Mouse (Mus musculus): ENCODE results near the gene Lemd1.

Lemd1 gene

GRCm38 (mm10) chr1:132201511-132201860, 10.3 kb downstream of the Lemd1 start:
- no peak for DNase-seq (ENCODE audit: low spot score)

GRCm38 (mm10) chr1:132201936-132202335, 10.7 kb downstream of the Lemd1 start:
- no peak for DNase-seq (ENCODE audit: low spot score)

- peak; percentile 60 for DNase-seq (ENCODE audit: low spot score)
These were observed 11.5 kb downstream of the Lemd1 start for GRCm38 (mm10) chr1:132202771-132203170.

- no peak for DNase-seq (ENCODE audit: low spot score)
These were observed 14.7 kb downstream of the Lemd1 start for GRCm38 (mm10) chr1:132205958-132206357.

- DNase-seq (ENCODE audit: low spot score) = no peak
These were observed 15.6 kb downstream of the Lemd1 start for GRCm38 (mm10) chr1:132206828-132207227.

- DNase-seq (ENCODE audit: low spot score) = peak; percentile 69
These were observed 16.9 kb downstream of the Lemd1 start for GRCm38 (mm10) chr1:132208154-132208553.

- DNase-seq (ENCODE audit: low spot score) = no peak
These were observed 18.2 kb downstream of the Lemd1 start for GRCm38 (mm10) chr1:132209400-132209799.

GRCm38 (mm10) chr1:132210922-132211321, 19.7 kb downstream of the Lemd1 start:
- no peak for DNase-seq (ENCODE audit: low spot score)

- no peak for DNase-seq (ENCODE audit: low spot score)
These were observed 20.4 kb downstream of the Lemd1 start for GRCm38 (mm10) chr1:132211672-132212071.

GRCm38 (mm10) chr1:132212218-132212617, 21.0 kb downstream of the Lemd1 start:
- DNase-seq (ENCODE audit: low spot score) = peak; percentile 78

GRCm38 (mm10) chr1:132213076-132213475, 21.8 kb downstream of the Lemd1 start:
- DNase-seq (ENCODE audit: low spot score) = no peak

GRCm38 (mm10) chr1:132216276-132216675, 25.0 kb downstream of the Lemd1 start:
- DNase-seq (ENCODE audit: low spot score) = no peak

GRCm38 (mm10) chr1:132221627-132222026, 30.4 kb downstream of the Lemd1 start:
- no peak for DNase-seq (ENCODE audit: low spot score)

GRCm38 (mm10) chr1:132222166-132222565, 30.9 kb downstream of the Lemd1 start:
- no peak for DNase-seq (ENCODE audit: low spot score)

GRCm38 (mm10) chr1:132226297-132227080, 35.3 kb downstream of the Lemd1 start:
- no peak for DNase-seq (ENCODE audit: low spot score)

GRCm38 (mm10) chr1:132229667-132230066, 38.4 kb downstream of the Lemd1 start, which contains the start of gene Gm10188:
Gene Gm10188 (minus strand): TSS chr1:132229767.
- no peak for DNase-seq (ENCODE audit: low spot score)

- DNase-seq (ENCODE audit: low spot score) = no peak
These were observed 40.4 kb downstream of the Lemd1 start for GRCm38 (mm10) chr1:132231470-132232274.

GRCm38 (mm10) chr1:132233566-132233965, 42.3 kb downstream of the Lemd1 start:
- DNase-seq (ENCODE audit: low spot score) = no peak

GRCm38 (mm10) chr1:132234757-132235273, 43.6 kb downstream of the Lemd1 start:
- no peak for DNase-seq (ENCODE audit: low spot score)

- peak; percentile 31 for DNase-seq (ENCODE audit: low spot score)
These were observed 46.4 kb downstream of the Lemd1 start for GRCm38 (mm10) chr1:132237585-132238159.

- no peak for DNase-seq (ENCODE audit: low spot score)
These were observed 53.8 kb downstream of the Lemd1 start for GRCm38 (mm10) chr1:132245010-132245409.

- DNase-seq (ENCODE audit: low spot score) = no peak
These were observed 54.9 kb downstream of the Lemd1 start for GRCm38 (mm10) chr1:132246137-132246536.

- no peak for DNase-seq (ENCODE audit: low spot score)
These were observed 55.4 kb downstream of the Lemd1 start for GRCm38 (mm10) chr1:132246641-132247040.
